Mouse (Mus musculus) stomach, embryonic 15.5 days (tissue): ENCODE measurements at regions not wholly inside any gene's neighbourhood (a gene's known extent, or its start where the extent isn't known, plus 50 kb on each side); places are given as distances from the start of the nearest gene placed in this dataset.

ENCODE experiments used
- ATAC-seq: fragments of 200-750 bp; cut with Nextera tagmentation; 2 replicates; pipeline ENCODE4 v1.8.0; 2017; ENCODE audit warnings: low read depth, moderate number of reproducible peaks, moderate TSS enrichment; ENCODE audit not compliant: insufficient read depth, low FRiP score
- H3K27ac ChIP-seq: fragments of 300-500 bp; sonication (generic); 2 replicates; pipeline ENCODE4 v1.5.1; 2015; ENCODE audit warnings: mild to moderate bottlenecking, inconsistent platforms
- H3K27me3 ChIP-seq: fragments of 300-500 bp; sonication (generic); replicated peaks from 2 replicates; pipeline ENCODE4 v1.6.1; 2015; ENCODE audit warnings: inconsistent platforms
- H3K36me3 ChIP-seq: fragments of 300-500 bp; sonication (generic); 2 replicates; pipeline ENCODE4 v1.6.1; 2015; ENCODE audit warnings: inconsistent platforms
- H3K4me1 ChIP-seq: fragments of 300-500 bp; sonication (generic); 2 replicates; pipeline ENCODE4 v1.6.1; 2015; ENCODE audit warnings: inconsistent platforms
- H3K4me2 ChIP-seq: fragments of 300-500 bp; sonication (generic); 2 replicates; pipeline ENCODE4 v1.6.1; 2015; ENCODE audit warnings: mild to moderate bottlenecking, inconsistent platforms
- H3K4me3 ChIP-seq: fragments of 300-500 bp; sonication (generic); replicated peaks from 2 replicates; pipeline ENCODE4 v1.5.1; 2015; ENCODE audit warnings: inconsistent platforms
- H3K9ac ChIP-seq: fragments of 300-500 bp; sonication (generic); 2 replicates; pipeline ENCODE4 v1.6.1; 2015; ENCODE audit warnings: inconsistent platforms
- H3K9me3 ChIP-seq: fragments of 300-500 bp; sonication (generic); 2 replicates; pipeline ENCODE4 v1.6.1; 2016; ENCODE audit warnings: inconsistent platforms
- WGBS: fragments of 180-500 bp; shearing (Covaris S2); methylation state at CpG from one replicate; pipeline ENCODE4 v1.1.7; 2015; 5-methylcytosine and 5-hydroxymethylcytosine counted together

GRCm38 (mm10) chr14:76623371-76623988 lies 66.8 kb upstream of the Serp2 start:
- Histone ChIP-seq H3K9ac (no peak overlapping the region), H3K4me3 (no peak overlapping the region), H3K9me3 (no peaks in the 10 kb centered on the region), H3K4me1 (peaks cover 38% of the 10 kb centered on the region), H3K4me2 (peak overlapping the region; percentile 37; the same call in 1 of the 2 replicates), H3K27me3 (no peaks in the 10 kb centered on the region), H3K36me3 (no peaks in the 10 kb centered on the region), H3K27ac (peak overlapping the region; percentile 86)
- WGBS = 26% methylated on average over 10 of the region's 10 CpGs
- no peak for ATAC-seq

DNA sequence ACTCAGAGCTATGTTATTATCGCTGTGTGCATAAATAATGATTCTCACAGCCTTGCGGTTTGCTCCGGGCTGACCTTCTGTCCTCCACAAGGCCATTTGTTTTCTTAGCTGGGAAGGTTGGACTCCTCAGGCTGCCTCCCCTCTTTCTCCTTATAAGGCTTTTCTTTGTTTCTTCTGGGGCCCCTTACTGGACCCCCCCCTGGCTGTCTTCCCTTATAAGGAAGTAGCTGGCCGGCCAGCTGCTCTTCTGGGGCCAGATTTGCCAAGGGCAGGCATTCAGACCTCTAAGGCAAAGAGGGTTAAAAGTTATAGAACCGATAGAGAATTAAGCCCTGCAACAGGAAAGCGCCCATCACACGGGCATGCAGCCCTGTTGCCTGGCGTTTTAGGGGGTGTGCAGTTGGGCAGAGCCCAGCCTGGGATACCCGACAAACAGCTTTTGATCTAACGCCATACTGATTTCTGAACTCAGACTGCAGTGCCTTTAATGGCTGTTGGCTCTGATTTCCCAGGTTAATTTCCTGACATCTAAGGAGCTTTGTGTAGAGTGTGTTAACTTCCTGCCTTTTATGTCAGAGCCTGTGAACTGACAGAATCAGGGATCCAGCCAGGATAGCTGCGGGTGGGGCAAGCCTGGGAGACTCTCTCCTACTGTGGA lies 66.1 kb upstream of the Serp2 start:
- Histone ChIP-seq H3K27me3 (no peaks in the 10 kb centered on the region), H3K27ac (peak overlapping the region; percentile 86), H3K4me3 (no peak overlapping the region), H3K4me1 (peaks cover 38% of the 10 kb centered on the region), H3K9ac (no peak overlapping the region), H3K4me2 (peak overlapping the region; percentile 37), H3K9me3 (no peaks in the 10 kb centered on the region), H3K36me3 (no peaks in the 10 kb centered on the region)
- 4% methylated on average over 11 of the region's 11 CpGs for WGBS
- peak; percentile 63 for ATAC-seq

DNA sequence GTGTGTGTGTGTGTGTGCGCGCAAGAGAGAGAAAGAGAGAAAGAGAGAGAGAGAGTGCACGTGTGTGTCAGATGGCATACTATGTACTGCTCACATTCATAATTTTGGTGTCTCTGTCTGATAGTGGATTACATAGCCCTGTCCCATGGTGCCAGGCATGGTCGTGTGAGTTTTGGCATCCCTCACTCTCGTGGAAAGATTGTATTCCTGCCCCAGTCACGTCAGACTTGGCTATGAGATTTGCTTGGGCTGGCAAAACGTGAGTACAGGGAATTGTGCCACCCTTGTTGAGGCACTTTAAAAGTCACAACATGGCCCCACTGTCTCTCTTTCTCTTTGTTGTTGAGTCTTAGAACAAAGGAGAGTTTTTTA lies 62.3 kb upstream of the Serp2 start:
- ATAC-seq = no peak
- Histone ChIP-seq H3K9ac (no peak overlapping the region), H3K9me3 (no peaks in the 10 kb centered on the region), H3K4me2 (no peak overlapping the region), H3K27ac (0 out of 2 replicates have a peak overlapping the region, but pooled peaks have one; percentile 7), H3K36me3 (no peaks in the 10 kb centered on the region), H3K4me3 (no peak overlapping the region), H3K4me1 (peaks cover 28% of the 10 kb centered on the region), H3K27me3 (no peaks in the 10 kb centered on the region)
- 76% methylated on average over 7 of the region's 7 CpGs for WGBS

- WGBS = 64% methylated on average over 14 of the region's 14 CpGs
- no peak for ATAC-seq
- H3K36me3 ChIP-seq = no peaks in the 10 kb centered on the region
- H3K27ac ChIP-seq = peak overlapping the region; percentile 79; the same call in 1 of the 2 replicates
- H3K9me3 ChIP-seq = no peaks in the 10 kb centered on the region
- no peak overlapping the region for H3K4me3 ChIP-seq
- H3K4me1 ChIP-seq = peaks cover 24% of the 10 kb centered on the region
- no peaks in the 10 kb centered on the region for H3K27me3 ChIP-seq
- H3K9ac ChIP-seq = no peak overlapping the region
- H3K4me2 ChIP-seq = no peak overlapping the region
Measured at GRCm38 (mm10) chr14:76618331-76619037, 61.8 kb upstream of the Serp2 start.

DNA sequence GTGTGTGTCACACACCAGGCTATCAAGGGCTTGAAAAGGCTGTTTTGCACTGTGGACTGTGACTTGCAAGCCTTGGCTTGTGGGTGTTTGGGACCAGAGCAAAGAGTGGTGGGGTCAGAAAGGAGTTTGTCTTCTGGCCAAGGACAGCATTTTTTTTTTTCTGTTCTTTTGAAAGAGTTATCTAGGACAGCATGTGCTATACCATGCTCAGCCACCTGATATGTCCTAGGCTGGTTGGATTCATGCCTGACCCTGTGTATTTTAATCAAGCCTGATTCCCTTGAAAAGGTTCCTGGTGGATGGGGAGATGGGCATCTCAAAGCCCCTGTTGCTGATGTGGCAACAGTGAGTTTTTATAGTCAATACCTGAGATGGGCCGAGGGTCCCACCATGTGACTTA lies 61.2 kb upstream of the Serp2 start:
- WGBS = 98% methylated on average over 1 of the region's 1 CpGs
- Histone ChIP-seq H3K27me3 (no peaks in the 10 kb centered on the region), H3K9me3 (no peaks in the 10 kb centered on the region)

GRCm38 (mm10) chr14:76617447-76617846 lies 60.8 kb upstream of the Serp2 start:
- no peak overlapping the region for H3K9ac ChIP-seq
- H3K27me3 ChIP-seq = no peaks in the 10 kb centered on the region
- no peak overlapping the region for H3K4me3 ChIP-seq
- ATAC-seq = no peak
- no peaks in the 10 kb centered on the region for H3K9me3 ChIP-seq
- 44% methylated on average over 11 of the region's 11 CpGs for WGBS
- H3K36me3 ChIP-seq = no peaks in the 10 kb centered on the region
- H3K27ac ChIP-seq = peak overlapping the region; percentile 79
- H3K4me2 ChIP-seq = no peak overlapping the region
- peaks cover 13% of the 10 kb centered on the region for H3K4me1 ChIP-seq

More for the DNA sequence above, 61.2 kb upstream of the Serp2 start:
- H3K4me1 ChIP-seq = peaks cover 18% of the 10 kb centered on the region
- H3K9ac ChIP-seq = no peak overlapping the region
- no peak overlapping the region for H3K4me3 ChIP-seq
- H3K27ac ChIP-seq = peak overlapping the region; percentile 79
- H3K4me2 ChIP-seq = no peak overlapping the region
- no peak for ATAC-seq
- H3K36me3 ChIP-seq = no peaks in the 10 kb centered on the region

- H3K9me3 ChIP-seq = no peaks in the 10 kb centered on the region
- WGBS = 40% methylated on average over 3 of the region's 3 CpGs
Measured at GRCm38 (mm10) chr14:76616367-76616683, 59.6 kb upstream of the Serp2 start.

DNA sequence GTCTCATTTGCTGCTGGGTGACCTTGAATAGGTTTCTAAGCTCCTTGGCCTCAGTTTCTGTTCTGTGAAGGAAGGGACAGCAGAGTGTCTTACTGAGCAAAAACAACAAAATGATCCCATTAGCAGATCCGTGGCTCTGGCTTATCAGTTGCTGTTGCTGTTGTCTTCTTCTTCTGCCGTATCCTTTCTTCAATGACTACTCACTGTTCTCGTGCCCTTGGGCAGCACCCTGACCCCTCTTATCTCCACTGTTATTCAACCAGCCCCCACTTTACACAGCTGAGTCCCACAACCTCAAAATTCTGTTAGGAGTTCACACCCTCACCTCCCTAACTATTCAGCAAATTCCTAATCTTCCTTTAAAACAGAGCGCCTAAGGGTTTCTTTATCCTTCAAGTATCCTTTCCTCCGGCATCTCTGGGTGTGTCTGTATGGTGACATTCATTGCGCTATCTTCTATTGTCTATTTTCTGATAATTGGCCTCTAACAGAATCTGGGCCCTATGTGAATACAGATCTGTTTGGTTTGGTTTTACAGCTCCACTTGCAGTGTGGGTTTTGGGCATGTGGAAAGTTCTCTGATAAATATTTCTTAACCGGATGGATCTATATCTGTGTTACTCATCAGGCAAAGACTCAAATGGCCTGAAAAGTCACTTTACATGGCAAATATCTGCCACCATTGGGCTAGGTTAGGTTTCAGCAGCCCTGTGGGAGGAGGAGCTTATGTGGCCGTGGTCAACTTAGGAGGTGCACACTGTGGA lies 59.1 kb upstream of the Serp2 start:
- no peaks in the 10 kb centered on the region for H3K27me3 ChIP-seq
- no peak overlapping the region for H3K27ac ChIP-seq
- H3K4me1 ChIP-seq = peaks cover 5% of the 10 kb centered on the region; the same call in 1 of the 2 replicates
- H3K9ac ChIP-seq = no peak overlapping the region
- H3K9me3 ChIP-seq = no peaks in the 10 kb centered on the region
- H3K4me3 ChIP-seq = no peak overlapping the region
- 59% methylated on average over 8 of the region's 8 CpGs for WGBS
- no peaks in the 10 kb centered on the region for H3K36me3 ChIP-seq
- H3K4me2 ChIP-seq = no peak overlapping the region
- no peak for ATAC-seq

More at GRCm38 (mm10) chr14:76616367-76616683, 59.6 kb upstream of the Serp2 start:
- Histone ChIP-seq H3K9ac (no peak overlapping the region), H3K27me3 (no peaks in the 10 kb centered on the region), H3K36me3 (no peaks in the 10 kb centered on the region), H3K27ac (no peak overlapping the region), H3K4me2 (no peak overlapping the region), H3K4me3 (no peak overlapping the region), H3K4me1 (peaks cover 5% of the 10 kb centered on the region; the same call in 1 of the 2 replicates)
- no peak for ATAC-seq

DNA sequence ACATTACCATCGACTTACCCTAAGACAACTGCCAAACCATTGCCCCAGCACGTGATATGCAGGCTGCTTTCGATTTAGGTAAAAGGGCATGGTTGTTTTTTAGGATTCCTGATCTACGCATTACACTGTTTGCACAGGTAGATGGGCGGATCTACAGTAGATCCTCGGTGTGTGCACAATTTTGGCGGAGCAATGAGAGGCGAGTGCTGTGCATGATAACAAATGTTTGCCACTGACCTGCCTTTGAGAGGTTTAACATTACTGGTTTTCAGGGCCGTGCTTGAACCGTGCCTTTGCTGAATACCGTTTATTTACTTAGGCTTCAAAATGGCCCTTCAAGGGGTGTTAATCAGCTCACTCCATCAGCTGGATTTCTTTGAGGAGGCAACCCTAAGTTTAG lies 58.5 kb upstream of the Serp2 start:
- 50% methylated on average over 11 of the region's 11 CpGs for WGBS
- no peak overlapping the region for H3K4me2 ChIP-seq
- H3K27ac ChIP-seq = peak overlapping the region; percentile 12; the same call in 1 of the 2 replicates
- peaks cover 9% of the 10 kb centered on the region; the same call in 1 of the 2 replicates for H3K4me1 ChIP-seq
- no peaks in the 10 kb centered on the region for H3K36me3 ChIP-seq
- no peaks in the 10 kb centered on the region for H3K27me3 ChIP-seq
- no peaks in the 10 kb centered on the region for H3K9me3 ChIP-seq
- H3K4me3 ChIP-seq = no peak overlapping the region
- no peak overlapping the region for H3K9ac ChIP-seq
- peak; percentile 67 for ATAC-seq

GRCm38 (mm10) chr14:76614682-76615081 lies 58.0 kb upstream of the Serp2 start:
- H3K27me3 ChIP-seq = no peaks in the 10 kb centered on the region
- H3K4me2 ChIP-seq = no peak overlapping the region
- H3K4me3 ChIP-seq = no peak overlapping the region
- peak overlapping the region; percentile 12; the same call in 1 of the 2 replicates for H3K27ac ChIP-seq
- no peaks in the 10 kb centered on the region for H3K9me3 ChIP-seq
- H3K9ac ChIP-seq = no peak overlapping the region
- 70% methylated on average over 5 of the region's 5 CpGs for WGBS
- no peaks in the 10 kb centered on the region for H3K36me3 ChIP-seq
- ATAC-seq = no peak
- peaks cover 9% of the 10 kb centered on the region; the same call in 1 of the 2 replicates for H3K4me1 ChIP-seq

DNA sequence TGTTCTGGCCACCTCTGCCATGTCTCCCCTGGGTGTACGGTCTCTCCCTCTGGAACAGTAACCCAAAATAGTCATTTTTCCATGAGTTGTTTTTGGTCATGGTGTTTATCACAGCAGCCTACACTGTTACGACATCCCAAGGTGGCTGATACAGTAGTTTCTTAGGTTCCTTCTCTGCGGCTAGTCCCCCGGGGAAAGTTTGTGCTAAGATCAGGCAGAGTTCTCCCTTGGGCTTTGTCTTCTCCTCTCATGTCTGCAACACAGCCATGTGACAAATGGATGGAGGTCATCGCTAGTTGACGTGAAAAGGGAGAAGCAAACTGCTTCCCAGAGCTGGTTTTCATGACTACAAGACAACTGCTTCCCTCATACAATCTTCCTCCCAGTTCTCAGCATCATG lies 56.9 kb upstream of the Serp2 start:
- Histone ChIP-seq H3K9ac (no peak overlapping the region), H3K4me1 (peaks cover 9% of the 10 kb centered on the region; the same call in 1 of the 2 replicates), H3K4me3 (no peak overlapping the region), H3K36me3 (no peaks in the 10 kb centered on the region), H3K27ac (no peak overlapping the region), H3K9me3 (no peaks in the 10 kb centered on the region), H3K4me2 (no peak overlapping the region), H3K27me3 (no peaks in the 10 kb centered on the region)
- 92% methylated on average over 6 of the region's 6 CpGs for WGBS
- no peak for ATAC-seq
